Mouse (Mus musculus) limb, embryonic 14.5 days (tissue): Measurements from ENCODE around the gene Stk17b. TPM values are rescaled to one million over a fixed set of nuclear protein-coding genes. Genes with fewer than 3 reads are reported as not detected.

ENCODE experiments used
- ATAC-seq: fragments of 200-750 bp; cut with Nextera tagmentation; 2 replicates; pipeline ENCODE4 v1.8.0; 2017; ENCODE audit warnings: low read depth, moderate number of reproducible peaks, moderate TSS enrichment; ENCODE audit not compliant: low FRiP score
- DNase-seq: peaks from one replicate; pipeline ENCODE4 v3.0.0-alpha.2; 2015; ENCODE audit warnings: low spot score
- H3K27ac ChIP-seq: fragments of 300-500 bp; sonication (generic); replicated peaks from 2 replicates; pipeline ENCODE4 v1.5.1; 2014; ENCODE audit warnings: low read depth, mild to moderate bottlenecking, low read length, moderate library complexity, mixed read lengths
- H3K27me3 ChIP-seq: fragments of 300-500 bp; sonication (generic); 2 replicates; pipeline ENCODE4 v1.6.1; 2014; ENCODE audit warnings: low read length, mixed read lengths; ENCODE audit not compliant: control insufficient read depth, insufficient read depth
- H3K36me3 ChIP-seq: fragments of 300-500 bp; sonication (generic); 2 replicates; pipeline ENCODE4 v1.6.1; 2014; ENCODE audit warnings: mild to moderate bottlenecking, low read length, moderate library complexity, mixed read lengths; ENCODE audit not compliant: control insufficient read depth, insufficient read depth
- H3K4me1 ChIP-seq: fragments of 300-500 bp; sonication (generic); 2 replicates; pipeline ENCODE4 v1.6.1; 2014; ENCODE audit warnings: antibody characterized with exemption, low read length, mixed read lengths; ENCODE audit not compliant: control insufficient read depth, insufficient read depth
- H3K4me2 ChIP-seq: fragments of 300-500 bp; sonication (generic); replicated peaks from 2 replicates; pipeline ENCODE4 v1.6.1; 2014; ENCODE audit warnings: low read depth, mild to moderate bottlenecking, low read length, moderate library complexity; ENCODE audit not compliant: severe bottlenecking
- H3K4me3 ChIP-seq: fragments of 300-500 bp; sonication (generic); replicated peaks from 2 replicates; pipeline ENCODE4 v1.5.1; 2014; ENCODE audit warnings: low read length
- H3K9ac ChIP-seq: fragments of 300-500 bp; sonication (generic); 2 replicates; pipeline ENCODE4 v1.6.1; 2014; ENCODE audit warnings: mild to moderate bottlenecking, low read depth, low read length, moderate library complexity; ENCODE audit not compliant: severe bottlenecking
- H3K9me3 ChIP-seq: fragments of 300-500 bp; sonication (generic); 2 replicates; pipeline ENCODE4 v1.6.1; 2016; ENCODE audit warnings: low read length; ENCODE audit not compliant: control insufficient read depth
- POLR2A ChIP-seq: fragments of 200-500 bp; IDR thresholded peaks from 2 replicates; pipeline ENCODE4 v1.8.0; 2012; ENCODE audit warnings: inconsistent platforms, mild to moderate bottlenecking, moderate library complexity, borderline replicate concordance; ENCODE audit not compliant: insufficient read depth, insufficient read length; ENCODE audit errors: extremely low read depth
- WGBS: fragments of 180-500 bp; shearing (Covaris S2); extraction: QIAGEN DNeasy Blood & Tissue Kit; methylation state at CpG from one replicate; pipeline ENCODE4 v1.1.7; 2014; 5-methylcytosine and 5-hydroxymethylcytosine counted together
- polyA plus RNA-seq, 2 experiments: library from polyadenylated mRNA; depleted of rRNA in 1 of 2; stranded (reverse) in 1 of 2; unstranded in 1 of 2; fragments of >200 nt; fragmentation: Nextera tagmentation in 1 of 2; extraction: Ambion mirVana in 1 of 2; gene quantifications; 2 replicates each; pipeline versions ENCODE4 v1.2.1 to v1.2.3; 2012 to 2014

Stk17b gene
- polyA plus RNA-seq, 2 experiments = 6.4 to 14.7 TPM

DNA sequence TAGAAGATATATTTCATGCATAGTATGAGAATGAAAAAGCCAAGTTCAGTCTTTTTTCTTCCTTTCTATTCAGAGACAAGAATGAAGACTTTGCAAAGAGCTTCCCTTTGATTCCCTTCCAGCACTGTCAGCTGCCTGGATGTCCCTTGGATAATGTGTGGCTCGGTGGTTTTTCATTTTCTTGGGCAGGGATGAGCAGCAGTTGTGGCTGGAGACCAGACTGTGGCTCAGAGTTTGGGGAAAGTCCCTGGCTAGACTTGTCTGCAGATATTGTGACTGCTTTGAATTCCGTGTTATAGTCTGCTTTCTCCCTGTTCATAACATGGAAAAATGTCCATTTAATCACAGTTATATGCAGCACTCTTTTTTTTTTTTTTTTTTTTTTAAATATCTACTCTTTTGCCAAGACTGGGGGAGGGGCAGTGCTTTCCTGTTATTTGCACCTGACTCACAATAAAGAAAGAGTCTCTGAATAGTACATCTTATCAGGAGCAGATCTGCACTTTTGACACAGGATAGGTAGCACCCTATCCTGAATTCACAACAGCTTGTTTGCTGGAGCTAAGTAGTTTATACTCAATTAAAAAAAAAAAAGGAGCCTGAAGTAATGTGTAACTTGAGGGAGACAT, 29.2 kb upstream of the Stk17b start:
- Histone ChIP-seq H3K36me3 (no peaks in the 10 kb centered on the region), H3K27me3 (no peaks in the 10 kb centered on the region), H3K4me1 (no peaks in the 10 kb centered on the region), H3K9ac (no peak overlapping the region), H3K27ac (no peak overlapping the region), H3K4me3 (no peak overlapping the region), H3K9me3 (no peaks in the 10 kb centered on the region), H3K4me2 (no peak overlapping the region)
- 72% methylated on average over 2 of the region's 2 CpGs for WGBS
- no peak for TF ChIP-seq POLR2A
- no peak for DNase-seq
- no peak for ATAC-seq

DNA sequence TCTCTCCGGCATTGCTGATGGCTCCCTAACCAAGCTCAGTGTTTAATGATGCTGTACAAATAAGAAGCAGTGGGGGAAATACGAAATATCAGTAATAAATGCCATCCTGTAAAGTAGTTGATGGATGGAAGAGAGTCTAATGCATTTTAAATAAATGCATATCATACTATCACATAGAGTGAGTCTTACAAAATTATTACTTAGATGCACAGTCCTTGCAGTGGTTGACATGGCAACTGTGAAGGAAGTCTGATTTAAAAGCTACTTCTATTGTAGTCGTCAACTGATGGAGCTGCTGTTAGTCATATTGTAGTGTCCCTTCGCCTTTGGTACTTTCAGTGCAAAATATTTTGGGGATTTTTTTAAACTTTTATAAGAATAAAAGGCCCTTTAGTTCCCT, 26.9 kb upstream of the Stk17b start:
- no peak overlapping the region for H3K4me3 ChIP-seq
- WGBS = 88% methylated on average over 4 of the region's 4 CpGs
- TF ChIP-seq POLR2A = no peak
- no peak overlapping the region for H3K9ac ChIP-seq
- H3K4me1 ChIP-seq = 0 out of 2 replicates have a peak, but pooled peaks cover 4% of the 10 kb centered on the region
- H3K27me3 ChIP-seq = no peaks in the 10 kb centered on the region
- H3K36me3 ChIP-seq = no peaks in the 10 kb centered on the region
- no peaks in the 10 kb centered on the region for H3K9me3 ChIP-seq
- ATAC-seq (no peak), DNase-seq (no peak)
- no peak overlapping the region for H3K27ac ChIP-seq
- no peak overlapping the region for H3K4me2 ChIP-seq

DNA sequence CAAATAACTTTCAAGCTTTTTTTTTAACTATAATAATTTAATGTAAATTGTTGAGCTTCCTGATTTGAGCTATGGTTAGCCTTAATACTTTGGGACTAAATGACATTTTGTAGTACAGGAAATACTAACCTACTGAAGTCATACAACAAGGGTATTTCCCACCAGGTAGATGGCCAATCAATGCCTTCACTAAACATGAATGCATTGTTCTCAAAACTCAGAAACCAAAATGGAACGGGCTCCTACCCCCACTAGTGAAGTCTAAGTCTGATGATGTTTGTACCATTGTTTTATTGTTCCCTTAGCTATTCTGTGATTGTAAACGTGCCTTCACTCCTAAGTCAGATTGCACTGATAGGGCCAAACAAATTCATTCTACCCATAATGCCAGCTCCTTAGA, 23.2 kb upstream of the Stk17b start:
- 79% methylated on average over 2 of the region's 2 CpGs for WGBS

GRCm38 (mm10) chr1:53797811-53798210, 12.8 kb upstream of the Stk17b start:
- no peak for DNase-seq
- Histone ChIP-seq H3K27ac (no peak overlapping the region), H3K36me3 (no peaks in the 10 kb centered on the region), H3K27me3 (no peaks in the 10 kb centered on the region), H3K4me3 (no peak overlapping the region), H3K4me2 (no peak overlapping the region), H3K9me3 (no peaks in the 10 kb centered on the region), H3K9ac (no peak overlapping the region), H3K4me1 (no peaks in the 10 kb centered on the region)
- ATAC-seq = no peak
- no peak for TF ChIP-seq POLR2A
- 80% methylated on average over 3 of the region's 3 CpGs for WGBS

More for the DNA sequence above, 23.2 kb upstream of the Stk17b start:
- H3K27me3 ChIP-seq = no peaks in the 10 kb centered on the region
- H3K4me1 ChIP-seq = 0 out of 2 replicates have a peak, but pooled peaks cover 4% of the 10 kb centered on the region
- no peak for ATAC-seq
- no peak for DNase-seq
- TF ChIP-seq POLR2A = no peak
- H3K9ac ChIP-seq = no peak overlapping the region
- H3K36me3 ChIP-seq = no peaks in the 10 kb centered on the region
- H3K9me3 ChIP-seq = no peaks in the 10 kb centered on the region
- no peak overlapping the region for H3K4me2 ChIP-seq
- no peak overlapping the region for H3K4me3 ChIP-seq
- H3K27ac ChIP-seq = no peak overlapping the region

DNA sequence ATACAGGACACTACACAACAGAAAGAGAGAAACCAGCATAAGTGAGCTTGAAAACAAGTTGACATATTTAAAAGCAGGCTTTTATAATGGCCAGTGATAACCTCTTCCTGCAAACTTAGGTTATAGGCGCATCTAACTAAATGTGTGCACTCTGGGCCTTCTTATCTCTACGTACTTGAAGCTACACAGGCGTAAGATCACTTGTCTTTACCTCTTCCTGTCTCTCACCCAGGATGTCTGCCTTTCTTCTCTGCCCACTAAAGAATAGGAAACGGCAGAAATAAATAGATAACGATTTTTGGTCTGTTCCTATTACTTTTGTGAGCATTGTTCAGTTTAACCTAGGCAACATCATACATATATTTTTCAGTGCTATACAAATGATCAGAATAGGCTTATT, 12.1 kb upstream of the Stk17b start:
- Histone ChIP-seq H3K4me3 (no peak overlapping the region), H3K4me1 (no peaks in the 10 kb centered on the region), H3K4me2 (no peak overlapping the region), H3K27me3 (no peaks in the 10 kb centered on the region), H3K9me3 (no peaks in the 10 kb centered on the region), H3K27ac (no peak overlapping the region), H3K9ac (no peak overlapping the region), H3K36me3 (no peaks in the 10 kb centered on the region)
- no peak for TF ChIP-seq POLR2A
- ATAC-seq = no peak
- no peak for DNase-seq
- whole genome bisulfite sequencing = 86% methylated on average over 5 of the region's 5 CpGs
